Comparison of ENCODE assay signal across 34 mouse cellular contexts in genomic region chr1:75304662-75305061, GRCm38 (mm10). TPM values are rescaled to one million over a fixed set of nuclear protein-coding genes. Genes with fewer than 3 reads are reported as not detected.
"Had no signal": no experiment of that assay in that cellular context is flagged by ENCODE, and none has a peak within 500 bp of the region (broad histone marks: within the 10 kb centered on the region; RNA-seq: fewer than 3 reads in every experiment).

No protein-coding gene starts in this region.

- H3K9me3 ChIP-seq: heart, embryonic 10.5 days; heart, embryonic 12.5 days; heart, embryonic 13.5 days; heart, embryonic 15.5 days; hindbrain, embryonic 10.5 days; hindbrain, embryonic 12.5 days; hindbrain, embryonic 13.5 days; hindbrain, embryonic 15.5 days; intestine, embryonic 15.5 days; kidney, embryonic 15.5 days had no signal

- H3K4me2 ChIP-seq: heart, embryonic 12.5 days; heart, embryonic 13.5 days; heart, embryonic 15.5 days; hindbrain, embryonic 12.5 days; hindbrain, embryonic 13.5 days; hindbrain, embryonic 14.5 days; hindbrain, embryonic 15.5 days; intestine, embryonic 15.5 days; kidney, embryonic 15.5 days had no signal

- ATAC-seq: hindbrain, embryonic 16.5 days; hindbrain, postnatal 0 days; inflammation-experienced regulatory T-cells, adult 6 months; intestine, embryonic 15.5 days; intestine, embryonic 16.5 days; intestine, postnatal 0 days had no signal

- H3K27ac ChIP-seq: heart, embryonic 10.5 days; heart, embryonic 13.5 days; heart, embryonic 15.5 days; hindbrain, embryonic 10.5 days; hindbrain, embryonic 12.5 days; hindbrain, embryonic 13.5 days; hindbrain, embryonic 14.5 days; hindbrain, embryonic 15.5 days; hindbrain, postnatal 0 days; intestine, embryonic 15.5 days; kidney, embryonic 15.5 days; kidney, postnatal 0 days; layer of hippocampus, adult 2 months had no signal

- DNase-seq: heart, postnatal 10 days; heart, postnatal 14 days; heart, postnatal 36 days; heart, postnatal 4 days; kidney, adult 11 months; kidney, adult 18-20 months; kidney, adult 2 months; kidney, adult 8-10 months; kidney, adult 9 months; kidney, postnatal 10 days; kidney, postnatal 14 days; kidney, postnatal 36 days; layer of hippocampus, adult 9-11 months; layer of hippocampus, postnatal 36 days had no signal

- H3K9ac ChIP-seq: heart, embryonic 12.5 days; heart, embryonic 13.5 days; heart, embryonic 15.5 days; hindbrain, embryonic 12.5 days; hindbrain, embryonic 13.5 days; hindbrain, embryonic 14.5 days; hindbrain, embryonic 15.5 days; intestine, embryonic 15.5 days; kidney, embryonic 15.5 days had no signal

- H3K27me3 ChIP-seq: heart, embryonic 12.5 days; heart, embryonic 13.5 days; heart, embryonic 15.5 days; hindbrain, embryonic 12.5 days; hindbrain, embryonic 13.5 days; hindbrain, embryonic 15.5 days; intestine, embryonic 15.5 days; kidney, embryonic 15.5 days had no signal

- H3K4me3 ChIP-seq: heart, embryonic 10.5 days; heart, embryonic 12.5 days; heart, embryonic 13.5 days; heart, embryonic 15.5 days; hindbrain, embryonic 10.5 days; hindbrain, embryonic 12.5 days; hindbrain, embryonic 13.5 days; hindbrain, embryonic 15.5 days; intestine, embryonic 15.5 days; kidney, embryonic 15.5 days; layer of hippocampus, adult 2 months had no signal

- H3K4me1 ChIP-seq: heart, embryonic 12.5 days; heart, embryonic 13.5 days; heart, embryonic 15.5 days; hindbrain, embryonic 12.5 days; hindbrain, embryonic 13.5 days; hindbrain, embryonic 15.5 days; intestine, embryonic 15.5 days; kidney, embryonic 15.5 days had no signal

RNA-seq across cellular contexts. Expression of gene Resp18, which starts 26.4 kb away (rescaled TPM):
- polyA plus RNA-seq: heart, embryonic 10.5 days; heart, embryonic 12.5 days; heart, embryonic 13.5 days; heart, postnatal 0 days; inflammation-experienced regulatory T-cells, adult 6 months; kidney, embryonic 14.5 days; kidney, postnatal 0 days had no signal
